Mouse (Mus musculus) G1E (cell line): Measurements from ENCODE around the gene Zfp36l2.

ENCODE experiments used
- CTCF ChIP-seq: IDR thresholded peaks from 2 replicates; pipeline ENCODE4 v1.5.1; 2012; ENCODE audit warnings: low read depth, low read length, inconsistent platforms, mixed read lengths
- GATA1 ChIP-seq: IDR thresholded peaks from 2 replicates; pipeline ENCODE4 v1.6.1; 2012; ENCODE audit warnings: borderline replicate concordance, low read length, inconsistent platforms, mixed read lengths

- TF ChIP-seq GATA1 (no peak), CTCF (no peak)
Measured at GRCm38 (mm10) chr17:84228223-84228622, 40.5 kb upstream of the Zfp36l2 start.
